Mouse (Mus musculus) hindlimb bud, embryonic 11.5 days (tissue): ENCODE data around the gene Rbfox2.

ENCODE experiments used
- DNase-seq: peaks from one replicate; pipeline ENCODE4 v3.0.0-alpha.2; 2012; ENCODE audit warnings: low read depth, low spot score; ENCODE audit errors: extremely low spot score

The Rbfox2 gene

DNA sequence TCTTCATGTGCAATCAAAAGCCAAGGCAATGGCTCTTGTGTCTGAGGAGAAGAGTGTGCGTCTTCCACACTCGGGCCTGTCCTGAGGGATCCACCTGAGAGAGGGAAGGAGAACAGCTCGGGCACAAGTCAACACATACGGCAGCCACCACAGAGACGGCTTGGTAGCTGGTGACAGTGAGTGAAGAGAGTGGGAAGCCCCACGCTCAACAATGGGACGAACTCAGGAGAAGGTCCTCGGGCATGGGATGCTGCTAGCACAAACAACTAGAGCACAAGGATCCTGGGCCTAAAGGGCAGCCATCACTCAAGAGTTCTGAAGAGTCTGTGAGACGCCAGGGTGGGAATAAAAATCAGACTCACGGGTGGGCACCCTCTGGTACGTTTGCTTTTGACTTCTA, 196.4 kb downstream of the Rbfox2 start:
- DNase-seq = no peak

DNA sequence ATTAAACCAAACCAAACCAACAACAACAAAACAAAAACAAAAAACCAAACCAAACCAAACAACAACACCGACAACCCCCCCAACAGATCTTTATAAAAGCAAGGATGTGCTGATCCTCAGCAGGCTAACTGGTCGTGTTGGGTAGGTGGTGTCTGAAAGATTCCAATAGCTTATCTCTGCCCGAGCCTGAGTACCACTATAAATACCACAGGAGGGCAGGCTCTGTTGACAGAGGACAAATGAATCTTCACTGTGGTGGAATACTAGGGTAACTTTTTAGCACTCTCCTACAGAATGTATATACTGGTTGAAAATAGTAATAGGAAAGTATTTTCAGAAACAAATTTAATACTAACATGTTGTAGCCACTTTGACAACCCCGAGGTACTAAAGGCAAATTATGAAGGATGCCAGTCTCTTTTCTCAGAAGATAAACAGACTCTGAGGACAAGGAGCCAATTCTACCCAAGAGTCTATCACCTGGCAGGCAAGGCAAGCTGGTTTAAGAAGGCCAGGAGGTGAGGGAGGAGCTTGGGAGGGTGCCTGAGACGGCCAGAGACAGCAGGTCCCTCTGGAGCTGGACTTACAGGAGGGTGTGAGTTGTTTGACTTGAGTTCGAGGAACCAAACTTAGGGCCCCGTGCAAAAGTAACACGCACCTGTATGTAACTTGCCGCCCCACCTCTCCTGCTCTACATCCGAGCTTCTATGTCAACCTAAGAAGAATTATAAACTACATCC, 199.5 kb downstream of the Rbfox2 start:
- no peak for DNase-seq

DNA sequence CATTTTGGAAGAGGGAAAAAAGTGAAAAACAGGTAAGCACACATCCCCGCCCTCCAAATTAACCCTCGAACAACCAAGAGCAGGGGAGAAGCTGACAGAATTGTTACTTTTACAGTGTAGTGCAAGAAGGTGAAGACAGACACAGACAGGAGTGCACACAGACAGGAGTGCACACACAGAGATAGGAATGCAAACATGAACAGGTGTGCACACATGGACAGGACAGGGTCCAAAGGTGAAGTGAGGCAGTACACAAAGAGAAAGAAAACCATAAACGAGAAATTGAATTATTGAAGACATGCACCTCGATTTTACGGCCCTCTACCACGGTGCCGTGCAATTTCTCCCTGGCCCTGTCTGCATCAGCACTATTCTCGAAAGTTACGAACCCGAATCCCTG, 201.5 kb downstream of the Rbfox2 start:
- no peak for DNase-seq

DNA sequence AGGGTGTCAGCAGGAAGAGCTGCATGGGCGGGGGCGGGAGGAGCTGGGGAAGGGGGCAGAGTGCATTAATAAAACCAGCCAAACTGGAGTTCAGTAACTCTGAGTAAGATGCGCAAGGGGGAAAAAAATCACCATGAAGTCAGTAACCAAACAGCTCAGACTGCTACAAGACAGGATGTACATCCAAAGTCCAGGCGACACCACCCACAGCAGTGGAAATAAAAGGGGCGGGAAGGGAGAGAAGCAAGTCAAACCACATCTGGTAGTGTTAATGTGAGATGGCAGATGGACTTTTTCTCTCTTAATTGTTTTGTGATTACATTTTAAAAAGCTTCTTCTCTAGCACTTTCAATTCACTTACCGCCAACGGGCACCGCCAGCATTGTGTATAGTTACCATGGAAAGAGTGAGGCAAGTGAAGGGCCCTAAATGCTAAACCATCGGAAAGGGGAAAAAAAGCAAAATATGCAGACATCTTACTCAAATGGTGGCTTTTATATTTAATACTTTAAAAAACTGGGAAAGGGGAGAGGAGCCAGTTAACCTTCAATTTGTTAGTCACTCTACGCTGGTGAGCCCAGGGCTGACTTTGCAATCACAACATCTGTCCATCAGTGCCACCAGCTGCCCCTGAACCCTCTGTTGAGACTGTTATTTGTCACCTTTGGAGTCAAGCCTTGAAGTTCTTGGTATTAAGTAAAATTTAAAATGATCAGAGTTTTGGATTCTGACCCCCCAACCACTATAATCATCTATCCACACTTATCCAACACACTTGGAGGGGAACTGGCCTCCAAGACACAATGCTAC, 202.2 kb downstream of the Rbfox2 start:
- no peak for DNase-seq

DNA sequence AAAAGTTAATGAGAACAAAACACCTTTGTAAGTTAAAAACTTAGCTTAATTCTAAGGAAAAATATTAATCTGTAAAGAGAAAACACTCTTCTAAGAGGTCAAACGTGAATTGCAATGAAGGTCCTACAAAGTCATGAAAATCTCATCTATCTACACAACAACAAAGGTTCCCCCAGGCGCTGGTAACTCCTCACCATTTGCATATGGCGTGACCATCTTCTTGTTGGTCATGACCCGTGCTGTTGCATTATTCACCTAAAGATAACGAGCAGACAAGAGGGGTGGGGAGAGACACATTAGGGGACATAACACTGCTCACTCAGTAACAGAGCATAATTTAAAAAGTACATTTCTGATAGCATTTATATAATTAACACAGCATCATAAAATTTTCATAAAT, 204.1 kb downstream of the Rbfox2 start:
- DNase-seq = no peak

DNA sequence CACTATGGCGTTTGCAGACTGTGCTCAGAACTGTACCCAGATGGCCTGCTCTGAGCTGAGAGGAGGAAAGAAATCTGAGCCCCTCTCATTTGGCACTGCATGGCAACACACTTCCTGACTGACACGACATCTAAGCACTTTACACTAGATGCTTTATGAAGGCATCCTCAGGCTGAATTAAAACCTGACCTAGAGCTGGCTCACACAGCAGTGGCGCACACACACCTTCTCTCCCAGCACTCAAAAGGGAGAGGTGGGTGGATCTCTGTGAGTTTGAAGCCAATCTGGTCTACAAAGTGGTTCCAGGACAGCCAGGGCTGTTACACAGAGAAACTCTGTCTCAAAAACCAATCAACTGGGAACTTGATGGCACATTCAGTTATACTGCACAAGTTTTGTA, 207.0 kb downstream of the Rbfox2 start:
- DNase-seq = no peak

DNA sequence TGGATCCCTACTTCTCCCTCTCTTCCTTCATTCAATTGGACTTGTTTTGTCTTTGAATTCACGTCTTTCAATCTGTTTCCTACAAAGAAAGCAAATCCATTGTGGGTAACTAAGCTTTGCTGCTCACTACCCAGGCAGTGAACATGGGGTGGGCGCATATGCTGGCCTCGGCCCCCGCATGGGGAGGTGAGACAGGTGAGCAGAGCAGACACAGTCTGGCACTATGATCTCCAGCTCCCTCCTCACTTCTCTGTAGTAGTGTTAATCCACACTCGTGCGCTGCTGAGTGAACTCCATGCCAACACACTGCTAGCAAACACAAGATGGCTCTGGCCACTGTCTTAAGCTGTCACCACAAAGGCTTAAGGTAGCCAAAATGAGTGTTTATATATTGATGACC, 209.4 kb downstream of the Rbfox2 start:
- DNase-seq = no peak

DNA sequence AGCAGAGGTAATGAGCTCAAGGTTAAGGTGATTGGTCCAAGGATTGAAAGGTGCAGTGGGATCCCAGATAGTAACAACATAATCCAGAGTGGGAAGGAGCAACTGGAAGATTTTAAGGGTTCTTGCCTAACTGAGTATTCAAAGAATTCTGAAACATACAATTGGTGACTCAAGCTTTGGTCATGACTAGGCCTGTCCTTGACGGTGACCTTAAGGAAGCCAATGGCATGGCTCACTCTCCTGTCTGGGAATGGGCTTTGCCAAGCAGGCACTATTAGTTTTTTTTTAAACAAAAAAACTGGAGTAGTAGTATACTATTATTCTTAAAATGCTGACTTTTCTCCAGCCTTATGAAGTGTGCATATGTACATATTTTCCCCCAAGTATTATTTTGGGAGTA, 211.6 kb downstream of the Rbfox2 start:
- no peak for DNase-seq

DNA sequence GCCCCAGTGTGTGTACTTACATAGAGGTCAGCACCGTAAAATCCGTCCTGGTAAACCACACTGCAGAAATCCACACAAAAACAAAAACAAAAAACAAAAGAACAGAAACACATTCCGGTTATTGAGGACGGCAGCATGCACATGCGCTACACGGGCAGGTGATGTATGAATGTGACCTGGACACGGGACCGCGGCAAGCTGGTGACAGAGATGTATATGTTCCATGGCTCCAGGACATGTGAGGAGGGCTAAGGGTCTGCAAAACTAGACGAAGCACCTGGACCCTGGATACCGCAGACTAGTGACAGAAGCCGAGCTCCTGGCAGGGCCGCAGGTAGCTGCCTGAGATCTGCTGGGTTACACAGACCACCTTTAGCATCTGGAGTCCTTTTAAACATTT, 212.4 kb downstream of the Rbfox2 start:
- DNase-seq = no peak

DNA sequence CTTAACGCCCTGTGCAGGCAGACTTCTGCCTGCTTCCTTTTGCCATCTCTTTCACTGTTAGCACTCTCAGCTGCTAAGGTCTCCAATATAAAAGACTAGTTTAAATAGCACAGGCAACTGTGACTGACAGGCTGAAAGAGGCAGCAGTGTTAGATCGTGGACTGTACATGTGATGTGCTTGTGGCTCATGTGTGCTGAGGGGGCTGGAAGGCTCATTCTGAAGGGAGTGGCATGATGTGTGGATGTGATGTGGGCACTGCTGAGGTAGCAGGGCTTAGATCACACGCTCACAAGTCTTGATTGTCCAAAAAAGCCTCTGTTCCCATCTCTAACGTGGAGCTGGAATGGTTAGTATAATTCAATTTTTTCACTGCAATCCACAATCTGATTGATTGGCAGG, 215.4 kb downstream of the Rbfox2 start:
- DNase-seq = no peak

DNA sequence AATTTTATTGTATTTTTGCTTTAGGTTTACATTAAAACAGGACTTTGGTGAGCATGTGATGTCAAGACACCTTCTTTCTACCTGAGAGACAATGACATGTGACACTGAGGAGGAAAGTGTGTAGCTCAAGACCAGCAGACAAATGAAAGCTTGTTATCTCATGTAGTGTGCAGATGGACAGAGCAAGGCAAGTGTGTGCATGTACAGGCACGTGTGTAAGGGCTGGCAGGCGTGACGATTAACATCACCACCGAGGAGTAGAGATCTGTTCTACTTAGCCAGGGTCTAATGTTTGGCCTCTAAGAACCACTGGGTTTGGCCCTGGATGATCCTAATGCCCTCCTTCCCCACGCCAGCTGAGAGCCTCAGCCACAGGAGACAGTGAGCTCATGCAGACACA, 216.3 kb downstream of the Rbfox2 start:
- DNase-seq = no peak

DNA sequence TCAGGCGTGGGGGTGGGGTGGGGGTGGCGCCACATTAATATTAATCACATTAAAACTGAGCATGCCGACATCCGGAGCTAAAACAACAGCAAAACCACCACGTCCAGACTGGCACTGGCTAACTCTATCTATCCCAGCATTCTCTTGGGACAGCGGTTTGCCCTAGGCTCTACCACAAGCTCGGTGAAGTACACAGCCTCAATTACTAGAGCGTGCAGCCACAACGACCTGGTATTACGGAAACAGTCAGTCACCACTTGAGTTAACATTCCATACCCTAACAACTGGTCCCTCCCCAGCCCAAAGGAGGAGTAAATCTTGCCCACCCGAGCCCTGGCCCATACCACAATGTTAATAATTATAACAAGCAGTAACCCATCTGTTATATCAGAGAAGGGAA, 217.6 kb downstream of the Rbfox2 start:
- DNase-seq = no peak

DNA sequence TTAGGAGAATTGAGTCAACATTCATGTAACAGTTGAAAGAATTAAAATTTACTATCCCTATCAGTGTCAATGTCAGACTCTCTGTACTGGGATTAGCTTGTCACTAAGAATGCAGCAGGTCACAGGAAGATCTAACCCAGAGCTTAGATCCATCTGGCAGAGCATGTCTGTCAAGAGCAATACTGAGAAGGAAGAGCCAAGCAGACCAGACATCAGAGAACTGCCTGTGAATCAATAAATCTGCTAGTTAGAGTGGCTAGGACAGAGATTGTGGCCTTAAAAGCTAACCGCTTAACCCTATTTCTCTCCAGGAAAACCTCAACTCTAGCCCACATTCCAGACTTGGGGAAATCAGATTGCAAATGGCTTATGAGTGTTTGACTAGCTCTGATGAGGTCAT, 220.3 kb downstream of the Rbfox2 start:
- no peak for DNase-seq

DNA sequence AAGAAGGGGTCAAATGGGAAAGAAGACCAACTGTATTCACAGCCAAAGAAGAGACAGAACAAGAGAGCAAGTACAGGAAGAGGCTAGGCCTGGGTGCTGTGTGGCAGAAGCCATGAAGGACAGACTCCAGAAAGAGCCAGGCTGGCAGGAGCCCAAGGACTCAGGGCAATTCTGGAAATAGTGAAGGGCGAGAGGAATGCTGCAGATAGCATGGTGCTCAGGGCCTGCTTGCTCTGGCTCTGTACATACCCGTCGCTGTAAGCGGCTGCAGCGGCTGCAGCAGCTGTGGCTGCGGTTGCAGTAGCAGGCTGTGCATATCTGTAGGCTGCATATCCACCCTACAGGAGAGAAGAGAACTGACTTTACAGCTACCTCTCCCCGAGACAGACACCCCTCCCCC, 221.0 kb downstream of the Rbfox2 start:
- DNase-seq = no peak

DNA sequence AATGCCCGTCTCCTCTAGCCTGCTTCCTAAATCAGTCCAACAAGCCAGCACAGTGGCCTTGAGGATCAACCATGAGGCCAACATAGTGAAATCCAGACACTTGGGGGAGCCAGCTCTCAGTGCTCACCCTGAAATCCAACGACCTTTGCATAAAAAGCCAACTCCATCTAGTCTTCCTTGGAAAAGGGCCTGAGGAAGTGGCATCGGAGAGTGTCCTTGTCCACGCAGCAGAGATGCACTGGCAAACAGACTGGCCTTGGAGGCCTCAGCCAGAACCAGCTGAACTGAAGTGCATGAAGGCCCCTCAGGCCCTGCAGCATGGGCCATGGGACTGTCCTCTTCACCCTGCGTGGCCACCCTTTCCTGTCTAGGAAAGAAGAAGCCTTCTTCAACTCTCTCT, 225.3 kb downstream of the Rbfox2 start:
- no peak for DNase-seq

DNA sequence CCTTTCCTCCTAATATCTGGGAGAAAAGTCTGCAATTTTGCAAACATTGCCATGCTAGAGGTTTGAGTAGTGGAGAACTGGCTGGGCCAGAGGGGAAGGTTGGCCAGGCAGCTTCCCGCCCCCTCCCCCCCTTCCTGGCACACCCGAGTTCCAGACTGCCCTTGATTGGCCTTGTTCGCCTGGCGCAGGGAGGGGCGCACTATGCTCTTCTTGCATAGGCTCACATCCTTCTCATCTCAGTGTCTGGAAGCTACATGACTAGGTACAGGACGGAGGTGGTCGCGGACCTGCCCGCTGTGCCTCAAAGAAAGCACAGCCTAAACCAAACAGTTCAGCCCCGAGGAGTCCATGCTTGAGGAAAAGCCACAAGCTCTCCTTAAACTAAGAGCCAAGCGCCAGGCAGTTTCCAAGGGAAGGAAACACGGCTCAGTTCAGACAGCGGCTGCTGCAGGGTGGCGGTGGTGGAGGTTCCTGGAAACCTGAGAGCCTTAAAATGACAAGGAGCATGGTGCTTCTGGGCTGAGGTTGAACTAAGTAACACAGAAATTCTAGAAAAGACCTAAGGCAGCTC, 226.0 kb downstream of the Rbfox2 start:
- no peak for DNase-seq

DNA sequence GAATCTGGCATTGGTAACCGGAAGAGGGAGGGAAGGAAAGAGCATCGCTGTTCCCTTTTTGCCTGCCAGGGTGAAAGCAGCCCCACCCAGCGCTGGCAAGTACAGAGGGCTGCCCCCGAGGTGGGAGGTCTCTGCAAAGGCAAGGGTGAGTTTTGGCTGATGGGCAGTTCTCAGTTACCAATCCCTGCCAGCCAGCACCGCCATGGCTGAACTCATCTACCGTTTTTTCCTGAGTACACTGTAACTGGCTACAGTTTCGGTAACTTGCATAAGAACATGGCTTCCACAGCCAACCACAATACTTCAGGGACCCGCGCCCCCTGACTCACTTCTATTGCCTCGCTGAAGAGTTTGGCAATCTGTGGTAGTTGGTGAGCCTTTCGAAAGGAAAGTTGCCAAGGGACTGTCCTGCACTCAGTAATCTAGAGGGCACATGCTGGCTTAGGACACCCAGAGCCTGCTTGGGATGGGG, 226.9 kb downstream of the Rbfox2 start:
- no peak for DNase-seq

DNA sequence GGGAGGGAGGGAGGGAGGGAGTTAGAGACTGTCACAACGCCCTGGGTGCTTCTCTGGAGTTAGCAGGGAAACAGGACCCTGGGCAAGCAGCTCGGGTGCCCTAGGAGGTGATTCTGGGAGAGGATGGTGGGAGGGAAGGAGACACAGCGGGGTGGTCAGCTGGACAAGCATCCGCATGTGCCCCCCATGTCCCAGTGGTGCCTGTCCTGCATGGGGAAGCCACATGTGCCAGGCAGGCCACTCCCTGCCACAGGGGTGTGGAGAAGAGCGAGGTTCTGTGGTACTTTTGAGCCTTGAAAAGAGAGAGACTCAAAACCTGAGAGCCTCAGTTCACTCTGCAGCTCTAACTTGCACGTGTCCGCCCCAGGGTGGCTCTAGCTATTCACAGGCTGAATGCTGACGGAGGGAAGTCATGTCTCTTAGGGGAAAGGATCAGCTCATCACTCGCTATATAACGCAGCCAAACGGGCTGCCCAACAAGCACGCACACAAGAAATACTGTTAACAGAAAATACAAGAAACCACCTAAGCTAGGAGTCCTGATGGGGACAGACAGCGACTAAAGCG, 227.5 kb downstream of the Rbfox2 start:
- no peak for DNase-seq

DNA sequence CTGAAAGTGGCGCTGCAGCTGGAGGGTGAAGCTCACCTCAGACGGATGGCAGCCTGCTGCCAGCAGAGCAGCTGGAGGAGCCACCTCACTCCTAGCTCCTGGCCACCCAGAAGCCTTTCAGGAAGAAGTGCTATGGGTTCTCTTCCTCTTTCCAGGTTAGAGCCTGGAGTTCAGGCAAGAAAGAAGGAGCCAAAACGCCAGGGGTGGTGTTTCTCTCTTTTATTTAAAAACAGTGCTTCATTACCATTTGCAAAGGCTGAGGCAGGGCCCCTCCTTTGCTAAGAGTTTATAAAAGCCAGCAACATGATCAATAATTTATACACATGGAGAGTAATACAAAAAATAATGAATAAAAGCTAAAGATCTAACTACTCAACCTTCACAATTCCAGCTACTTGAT, 228.0 kb downstream of the Rbfox2 start:
- no peak for DNase-seq

DNA sequence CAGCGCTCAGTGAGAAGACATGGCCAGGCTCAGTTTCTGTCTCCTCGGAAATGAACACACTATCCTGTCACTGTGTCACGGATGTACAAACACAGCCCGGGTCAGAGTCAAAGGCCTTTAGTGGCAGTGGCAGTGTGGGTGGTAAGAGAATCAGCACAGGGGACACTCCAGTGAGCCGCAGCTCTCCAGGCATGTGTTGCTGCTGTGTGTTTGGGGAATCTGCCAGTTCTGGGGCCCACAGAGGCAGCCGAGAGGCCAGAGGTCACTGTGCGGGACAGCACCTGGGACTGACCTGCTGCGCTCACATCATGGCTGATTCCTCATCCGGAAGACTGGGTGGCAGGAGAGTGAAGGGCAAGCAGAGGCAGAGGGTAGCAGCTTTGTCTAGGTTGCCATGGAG, 228.9 kb downstream of the Rbfox2 start:
- no peak for DNase-seq

DNA sequence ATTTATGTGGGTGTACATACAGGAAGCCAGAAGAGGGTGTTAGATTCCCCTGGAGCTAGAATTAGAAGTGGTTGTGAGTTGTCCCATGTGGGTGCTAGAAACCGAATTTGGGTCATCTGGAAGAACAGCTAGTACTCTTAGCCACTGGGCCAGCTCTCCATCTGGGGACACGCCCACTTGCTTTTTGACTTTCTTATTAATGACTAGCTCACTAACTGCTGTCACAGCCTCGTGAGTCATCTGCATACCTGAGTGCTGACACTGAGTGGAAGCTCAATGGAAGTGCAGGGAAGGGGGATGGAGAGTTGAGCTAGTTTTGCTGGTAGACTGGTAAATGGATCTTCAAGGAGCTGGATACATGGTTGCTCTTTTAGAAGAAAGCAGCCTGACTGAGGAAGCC, 230.3 kb downstream of the Rbfox2 start:
- no peak for DNase-seq
